Mouse (Mus musculus): ENCODE results near the gene Klk1b21. TPM values are rescaled to one million over a fixed set of nuclear protein-coding genes. Genes with fewer than 3 reads are reported as not detected.
"Not testable (repeated sequence)": the region's sequence is repeated elsewhere in the genome, so short reads cannot be mapped to it uniquely, and the experiment has no call there.

Klk1b21 gene
- not detected in 2 replicates for polyA plus RNA-seq (2016; fragmentation: Nextera tagmentation; extraction: Ambion mirVana)

DNA sequence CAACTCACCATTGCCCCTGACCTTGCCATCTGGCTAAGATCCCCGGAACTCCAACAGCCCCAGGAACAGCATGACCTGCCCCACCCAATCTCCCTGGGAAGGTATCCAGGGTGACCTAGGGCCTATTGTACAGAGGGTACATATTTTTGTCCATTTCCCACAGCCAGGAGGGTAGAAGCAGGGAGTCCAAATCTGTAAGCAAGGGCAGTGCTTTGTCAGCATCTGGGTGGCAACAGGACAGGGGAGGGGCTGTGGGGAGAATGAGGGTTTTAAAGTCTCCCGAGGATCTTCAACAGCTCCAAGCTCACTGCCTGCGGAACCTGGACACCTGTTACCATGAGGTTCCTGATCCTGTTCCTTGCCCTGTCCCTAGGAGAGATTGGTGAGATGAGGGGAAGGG is at the start of gene Klk1b21:
Gene Klk1b21 (plus strand): TSS at position 301 of the 400 bp plus-strand sequence.
- H3K4me1 ChIP-seq; H3K27ac ChIP-seq; H3K27me3 ChIP-seq (replicated peaks); H3K36me3 ChIP-seq; H3K9ac ChIP-seq; H3K4me3 ChIP-seq; ATAC-seq (ENCODE audit: low FRiP score, low read depth); H3K4me2 ChIP-seq (replicated peaks); H3K9me3 ChIP-seq: not testable (repeated sequence)
- 82% methylated on average over 3 of the region's 3 CpGs for WGBS

DNA sequence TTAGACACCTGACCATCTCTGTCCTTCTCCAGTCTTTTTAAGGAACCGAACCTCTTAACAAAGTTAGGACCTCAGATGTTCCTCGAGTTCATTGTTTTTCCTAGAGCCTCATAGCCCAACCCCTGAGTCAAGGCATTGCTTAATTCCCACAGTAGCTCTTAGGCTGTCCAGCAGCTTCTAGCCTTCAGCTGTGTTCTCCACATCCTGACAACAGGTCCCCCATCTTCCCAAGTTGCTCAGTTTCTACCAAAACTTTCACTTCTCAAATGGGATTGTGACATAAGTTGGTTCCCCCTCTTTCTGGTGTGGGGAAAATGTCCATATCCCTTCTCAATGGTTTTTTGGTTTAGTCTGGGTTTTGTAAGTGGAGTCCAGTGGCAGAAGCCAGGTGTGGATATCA is 30.0 kb upstream of the Klk1b21 start:
- H3K4me2 ChIP-seq (replicated peaks): no peak overlapping the region
- no peak for ATAC-seq (ENCODE audit: low FRiP score, low read depth)
- 82% methylated on average over 2 of the region's 2 CpGs for WGBS
- no peaks in the 10 kb centered on the region for H3K27me3 ChIP-seq (replicated peaks)
- no peak overlapping the region for H3K4me3 ChIP-seq
- H3K36me3 ChIP-seq: no peaks in the 10 kb centered on the region
- no peak overlapping the region for H3K9ac ChIP-seq
- H3K27ac ChIP-seq: no peak overlapping the region
- no peaks in the 10 kb centered on the region for H3K4me1 ChIP-seq
- H3K9me3 ChIP-seq: no peaks in the 10 kb centered on the region

DNA sequence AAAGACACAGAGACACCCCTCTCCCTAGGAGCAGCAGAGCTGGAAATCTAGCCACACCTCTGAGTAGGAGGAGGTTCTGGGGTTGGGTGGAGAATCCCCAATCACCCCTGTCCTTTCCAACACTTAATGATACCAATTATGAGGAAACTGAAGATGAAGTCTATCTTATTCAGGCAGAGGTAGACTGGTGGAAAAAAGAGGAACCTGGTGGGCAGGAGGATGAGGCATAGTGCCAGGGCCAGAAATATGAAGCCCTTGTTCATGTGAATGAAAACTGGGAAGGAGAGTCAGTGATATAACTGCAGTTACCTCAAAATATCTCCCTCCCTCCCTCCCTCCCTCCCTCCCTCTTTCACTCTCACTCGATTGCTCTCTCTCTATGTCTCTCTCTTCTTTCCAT is 24.4 kb upstream of the Klk1b21 start:
- WGBS: 86% methylated on average over 1 of the region's 1 CpGs

DNA sequence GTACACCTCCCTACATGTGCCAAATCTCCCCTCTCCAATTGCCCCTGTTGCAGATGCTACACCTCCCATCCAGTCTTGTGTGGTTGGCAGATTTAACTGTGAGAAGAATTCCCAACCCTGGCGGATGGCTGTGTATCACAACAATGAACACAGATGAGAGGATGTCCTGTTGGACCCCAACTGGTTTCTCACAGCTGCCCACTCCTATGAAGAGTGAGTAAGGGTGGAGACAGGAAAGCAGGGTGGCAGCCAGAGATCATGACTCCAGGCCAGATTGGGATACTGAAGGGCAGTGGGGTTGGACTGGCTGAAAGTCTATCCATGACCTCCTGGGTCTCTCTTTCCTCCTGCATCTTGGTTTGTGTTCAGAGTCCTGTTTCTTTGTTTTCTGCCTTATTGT is 6.0 kb upstream of the Klk1b21 start:
- WGBS: 89% methylated on average over 1 of the region's 1 CpGs
- Histone ChIP-seq H3K9ac (no peak overlapping the region), H3K4me1 (no peaks in the 10 kb centered on the region), H3K36me3 (no peaks in the 10 kb centered on the region), H3K9me3 (no peaks in the 10 kb centered on the region), H3K27ac (no peak overlapping the region), H3K27me3 (replicated peaks) (no peaks in the 10 kb centered on the region), H3K4me3 (no peak overlapping the region), H3K4me2 (replicated peaks) (no peak overlapping the region)
- ATAC-seq (ENCODE audit: low FRiP score, low read depth): no peak

More for the DNA sequence above, 24.4 kb upstream of the Klk1b21 start:
- ATAC-seq (ENCODE audit: low FRiP score, low read depth): no peak
- Histone ChIP-seq H3K4me2 (replicated peaks) (no peak overlapping the region), H3K27me3 (replicated peaks) (no peaks in the 10 kb centered on the region), H3K36me3 (no peaks in the 10 kb centered on the region), H3K9me3 (0 out of 2 replicates have a peak, but pooled peaks cover 2% of the 10 kb centered on the region), H3K27ac (no peak overlapping the region), H3K9ac (no peak overlapping the region), H3K4me3 (no peak overlapping the region), H3K4me1 (no peaks in the 10 kb centered on the region)

DNA sequence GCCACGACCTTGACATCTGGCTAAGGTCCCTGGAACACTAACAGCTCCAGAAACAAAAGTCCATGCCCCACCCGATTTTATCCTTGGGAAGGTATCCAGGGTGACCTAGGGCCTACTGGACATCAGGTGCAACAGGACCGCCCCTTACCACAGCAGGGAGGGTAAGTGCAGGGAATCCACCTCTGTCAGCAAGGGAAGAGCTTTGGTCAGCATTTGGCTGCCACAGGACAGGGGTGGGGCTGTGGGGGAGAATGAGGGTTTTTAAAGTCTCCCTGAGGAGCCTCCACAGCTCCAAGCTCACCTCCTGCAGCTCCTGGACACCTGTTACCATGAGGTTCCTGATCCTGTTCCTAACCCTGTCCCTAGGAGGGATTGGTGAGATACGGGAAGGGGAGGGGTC is 10.2 kb downstream of the Klk1b21 start, which contains the start of gene Klk1b22:
Gene Klk1b22 (plus strand): TSS at position 301 of the 400 bp plus-strand sequence.
- H3K9ac ChIP-seq: no peak within 1 kb of the TSS
- no peaks in the 10 kb centered on the region for H3K9me3 ChIP-seq
- no peaks in the 10 kb centered on the region for H3K36me3 ChIP-seq
- ATAC-seq (ENCODE audit: low FRiP score, low read depth): no peak
- WGBS: 68% methylated on average over 4 of the region's 4 CpGs
- H3K4me2 ChIP-seq (replicated peaks): no peak within 1 kb of the TSS
- H3K4me3 ChIP-seq: no peak within 1 kb of the TSS
- H3K4me1 ChIP-seq: no peaks in the 10 kb centered on the region
- H3K27me3 ChIP-seq (replicated peaks): no peaks in the 10 kb centered on the region
- H3K27ac ChIP-seq: no peak within 1 kb of the TSS

DNA sequence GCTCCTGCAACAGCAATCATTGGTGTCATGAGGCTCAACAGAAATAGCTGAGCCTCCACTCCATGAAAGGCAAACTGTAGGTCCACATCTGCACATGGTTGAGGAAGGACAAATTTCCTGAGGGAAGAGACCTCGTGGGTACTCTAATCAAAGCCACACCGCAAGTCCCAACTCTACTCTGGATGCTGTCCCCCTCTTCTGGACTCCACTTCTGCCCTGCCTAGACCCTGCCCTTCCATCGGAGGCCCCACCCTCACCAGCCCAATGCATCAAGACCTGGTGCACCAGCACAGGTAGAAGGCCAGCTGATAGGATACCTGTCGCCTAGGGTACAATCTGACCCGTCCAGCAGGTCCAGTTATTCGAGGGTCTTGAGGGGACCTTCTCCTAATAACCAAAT is 21.3 kb downstream of the Klk1b21 start:
- H3K9ac ChIP-seq: no peak overlapping the region
- no peak overlapping the region for H3K4me2 ChIP-seq (replicated peaks)
- H3K4me1 ChIP-seq: no peaks in the 10 kb centered on the region
- 92% methylated on average over 6 of the region's 6 CpGs for WGBS
- H3K27ac ChIP-seq: no peak overlapping the region
- no peaks in the 10 kb centered on the region for H3K36me3 ChIP-seq
- H3K9me3 ChIP-seq: no peaks in the 10 kb centered on the region
- no peaks in the 10 kb centered on the region for H3K27me3 ChIP-seq (replicated peaks)
- ATAC-seq (ENCODE audit: low FRiP score, low read depth): no peak
- H3K4me3 ChIP-seq: no peak overlapping the region

DNA sequence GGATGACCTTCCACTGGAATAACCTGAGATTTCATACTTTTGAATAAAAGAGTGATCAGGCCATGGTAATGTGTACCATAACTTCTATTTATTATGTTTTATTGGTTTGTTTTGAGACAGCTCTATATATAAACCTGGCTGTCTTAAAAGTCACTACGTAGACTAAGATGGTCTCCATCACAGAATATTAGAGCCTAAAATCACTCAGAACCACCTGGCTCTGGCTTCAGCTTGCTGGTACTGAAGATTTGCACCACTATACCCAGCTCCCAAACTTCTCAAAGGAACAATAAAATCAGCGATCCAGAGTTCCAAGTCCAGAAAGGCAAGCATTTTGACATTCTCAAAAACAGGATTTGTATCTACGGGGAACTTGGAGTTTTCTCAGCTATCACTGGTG is 34.3 kb downstream of the Klk1b21 start, which contains the start of gene Klk1b16:
Gene Klk1b16 (plus strand): TSS at position 301 of the 400 bp plus-strand sequence.
- no peak within 1 kb of the TSS for H3K9ac ChIP-seq
- no peak for ATAC-seq (ENCODE audit: low FRiP score, low read depth)
- H3K4me2 ChIP-seq (replicated peaks): no peak within 1 kb of the TSS
- H3K27me3 ChIP-seq (replicated peaks): no peaks in the 10 kb centered on the region
- no peak within 1 kb of the TSS for H3K4me3 ChIP-seq
- H3K4me1 ChIP-seq: no peaks in the 10 kb centered on the region
- 93% methylated on average over 3 of the region's 3 CpGs for WGBS
- no peaks in the 10 kb centered on the region for H3K9me3 ChIP-seq
- H3K27ac ChIP-seq: no peak within 1 kb of the TSS
- no peaks in the 10 kb centered on the region for H3K36me3 ChIP-seq

Other genes with a start within 250 kb of the Klk1b21 start
- gene Klk4, start 221.2 kb upstream of the Klk1b21 start, polyA plus RNA-seq (2016; fragmentation: Nextera tagmentation; extraction: Ambion mirVana): 0.15 and 0.20 TPM in 2 replicates
- gene Klk15, start 168.6 kb upstream of the Klk1b21 start, polyA plus RNA-seq (2016; fragmentation: Nextera tagmentation; extraction: Ambion mirVana): not detected in 2 replicates
- gene Klk1b8, start 151.7 kb upstream of the Klk1b21 start, polyA plus RNA-seq (2016; fragmentation: Nextera tagmentation; extraction: Ambion mirVana): not detected in 2 replicates
- not detected in 2 replicates for gene Klk1b1, start 135.6 kb upstream of the Klk1b21 start, polyA plus RNA-seq (2016; fragmentation: Nextera tagmentation; extraction: Ambion mirVana)
- gene Klk1b9, start 126.3 kb upstream of the Klk1b21 start, polyA plus RNA-seq (2016; fragmentation: Nextera tagmentation; extraction: Ambion mirVana): not detected in 2 replicates
- not detected in 2 replicates for gene Klk1b11, start 106.5 kb upstream of the Klk1b21 start, polyA plus RNA-seq (2016; fragmentation: Nextera tagmentation; extraction: Ambion mirVana)
- not detected in 2 replicates for gene Klk1b26, start 90.2 kb upstream of the Klk1b21 start, polyA plus RNA-seq (2016; fragmentation: Nextera tagmentation; extraction: Ambion mirVana)
- not detected in 2 replicates for gene Klk1b27, start 50.0 kb upstream of the Klk1b21 start, polyA plus RNA-seq (2016; fragmentation: Nextera tagmentation; extraction: Ambion mirVana)
- gene Klk1b22, start 10.3 kb downstream of the Klk1b21 start, polyA plus RNA-seq (2016; fragmentation: Nextera tagmentation; extraction: Ambion mirVana): not detected in 2 replicates
- gene Klk1b16, start 34.4 kb downstream of the Klk1b21 start, polyA plus RNA-seq (2016; fragmentation: Nextera tagmentation; extraction: Ambion mirVana): not detected in 2 replicates
- gene Klk1b24, start 85.9 kb downstream of the Klk1b21 start, polyA plus RNA-seq (2016; fragmentation: Nextera tagmentation; extraction: Ambion mirVana): not detected in 2 replicates
- not detected in 2 replicates for gene Klk1b3, start 95.9 kb downstream of the Klk1b21 start, polyA plus RNA-seq (2016; fragmentation: Nextera tagmentation; extraction: Ambion mirVana)
- not detected in 2 replicates for gene Klk1b4, start 105.1 kb downstream of the Klk1b21 start, polyA plus RNA-seq (2016; fragmentation: Nextera tagmentation; extraction: Ambion mirVana)
- gene Klk1b5, start 113.6 kb downstream of the Klk1b21 start, polyA plus RNA-seq (2016; fragmentation: Nextera tagmentation; extraction: Ambion mirVana): not detected in 2 replicates
- gene Klk1, start 123.0 kb downstream of the Klk1b21 start, polyA plus RNA-seq (2016; fragmentation: Nextera tagmentation; extraction: Ambion mirVana): not detected in 2 replicates
- 0.31 TPM in 1 of 2 replicates, not detected in the other for gene Gm36864, start 133.8 kb downstream of the Klk1b21 start, polyA plus RNA-seq (2016; fragmentation: Nextera tagmentation; extraction: Ambion mirVana)
- 0.83 and 1.3 TPM in 2 replicates for gene 1700028J19Rik, start 144.4 kb downstream of the Klk1b21 start, polyA plus RNA-seq (2016; fragmentation: Nextera tagmentation; extraction: Ambion mirVana)
- gene 2410002F23Rik, start 144.4 kb downstream of the Klk1b21 start, polyA plus RNA-seq (2016; fragmentation: Nextera tagmentation; extraction: Ambion mirVana): 179 and 198 TPM in 2 replicates
- gene Acp4, start 155.1 kb downstream of the Klk1b21 start, polyA plus RNA-seq (2016; fragmentation: Nextera tagmentation; extraction: Ambion mirVana): not detected in 2 replicates
- not detected in 2 replicates for gene Gm15517, start 159.1 kb downstream of the Klk1b21 start, polyA plus RNA-seq (2016; fragmentation: Nextera tagmentation; extraction: Ambion mirVana)
- gene Clec11a, start 204.6 kb downstream of the Klk1b21 start, polyA plus RNA-seq (2016; fragmentation: Nextera tagmentation; extraction: Ambion mirVana): 2.1 and 2.2 TPM in 2 replicates
- 12.6 and 14.4 TPM in 2 replicates for gene Shank1, start 207.9 kb downstream of the Klk1b21 start, polyA plus RNA-seq (2016; fragmentation: Nextera tagmentation; extraction: Ambion mirVana)